Mouse (Mus musculus): ENCODE measurements at regions not wholly inside any gene's neighbourhood (a gene's known extent, or its start where the extent isn't known, plus 50 kb on each side); places are given as distances from the start of the nearest gene placed in this dataset.

- TF ChIP-seq ZMIZ1 (IDR thresholded peaks at IDR 0.05; ENCODE audit: low read depth, low read length) (no peak), MYB (IDR thresholded peaks at IDR 0.05; ENCODE audit: low read depth, low read length) (no peak), SIN3A (IDR thresholded peaks at IDR 0.05; ENCODE audit: low read length) (no peak), CTCF (IDR thresholded peaks at IDR 0.05 in 2 of 3, conservative IDR thresholded peaks at IDR 0.05 in 1 of 3; ENCODE audit: control insufficient read depth in 1 of 3, insufficient read depth in 1 of 3, low read depth in 2 of 3, low read length in 3 of 3, poor library complexity in 1 of 3, severe bottlenecking in 1 of 3) (no peak), MAX (IDR thresholded peaks at IDR 0.05; ENCODE audit: low read length) (no peak), CHD2 (IDR thresholded peaks at IDR 0.05; ENCODE audit: low read length) (no peak), ZKSCAN1 (IDR thresholded peaks at IDR 0.05; ENCODE audit: low read depth, low read length) (no peak), MAFK (IDR thresholded peaks at IDR 0.05; ENCODE audit: borderline replicate concordance, low read depth, low read length) (no peak), TCF12 (IDR thresholded peaks at IDR 0.05; ENCODE audit: low read depth, low read length) (no peak)
- H3K4me3 ChIP-seq (ENCODE audit: control insufficient read depth in 1 of 2, insufficient read depth in 1 of 2, low read depth in 2 of 2, low read length in 2 of 2) = no peak overlapping the region
- no peak overlapping the region for H3K27ac ChIP-seq (ENCODE audit: control insufficient read depth, low read depth, low read length)
- no peak for DNase-seq (ENCODE audit: low read depth, low spot score)
- H3K9ac ChIP-seq (ENCODE audit: control insufficient read depth, low read depth, low read length, poor library complexity, severe bottlenecking) = no peak overlapping the region
- H3K4me1 ChIP-seq (ENCODE audit: control insufficient read depth in 1 of 2, insufficient read depth in 2 of 2, low read length in 2 of 2) = no peaks in the 10 kb centered on the region
- H3K9me3 ChIP-seq (replicated peaks; ENCODE audit: insufficient read depth, low read length) = no peaks in the 10 kb centered on the region
- H3K79me2 ChIP-seq (ENCODE audit: control insufficient read depth, insufficient read depth, low read length, poor library complexity) = no peaks in the 10 kb centered on the region
- no peaks in the 10 kb centered on the region for H3K27me3 ChIP-seq (ENCODE audit: control insufficient read depth in 1 of 2, insufficient read depth in 2 of 2, low read length in 2 of 2)
- no peaks in the 10 kb centered on the region for H3K36me3 ChIP-seq (ENCODE audit: control insufficient read depth in 1 of 2, insufficient read depth in 2 of 2, low read length in 2 of 2)
Measured at GRCm38 (mm10) chr12:59822435-59822834, 602.9 kb upstream of the Fbxo33 start.

GRCm38 (mm10) chr12:59821698-59822097, 602.2 kb upstream of the Fbxo33 start:
- TF ChIP-seq CHD1 (IDR thresholded peaks at IDR 0.05; ENCODE audit: low read depth, low read length) (no peak), KAT2A (conservative IDR thresholded peaks at IDR 0.05; ENCODE audit: low read depth, low read length) (no peak), USF2 (IDR thresholded peaks at IDR 0.05; ENCODE audit: borderline replicate concordance in 1 of 2, insufficient read depth in 1 of 2, low read depth in 1 of 2, low read length in 2 of 2) (no peak), GABPA (IDR thresholded peaks at IDR 0.05; ENCODE audit: low read depth, low read length) (no peak), MYC (IDR thresholded peaks at IDR 0.05; ENCODE audit: low read depth, low read length) (no peak), SIN3A (IDR thresholded peaks at IDR 0.05; ENCODE audit: low read length) (no peak), E2F4 (IDR thresholded peaks at IDR 0.05; ENCODE audit: borderline replicate concordance, low read depth, low read length) (no peak)
- no peak overlapping the region for H3K27ac ChIP-seq (ENCODE audit: control insufficient read depth, low read depth, low read length)
- H3K9ac ChIP-seq (ENCODE audit: control insufficient read depth, low read depth, low read length, poor library complexity, severe bottlenecking) = no peak overlapping the region
- no peak for DNase-seq (ENCODE audit: low read depth, low spot score)
- no peaks in the 10 kb centered on the region for H3K27me3 ChIP-seq (ENCODE audit: control insufficient read depth in 1 of 2, insufficient read depth in 2 of 2, low read length in 2 of 2)
- no peak overlapping the region for H3K4me3 ChIP-seq (ENCODE audit: control insufficient read depth in 1 of 2, insufficient read depth in 1 of 2, low read depth in 2 of 2, low read length in 2 of 2)
- no peaks in the 10 kb centered on the region for H3K36me3 ChIP-seq (ENCODE audit: control insufficient read depth in 1 of 2, insufficient read depth in 2 of 2, low read length in 2 of 2)
- H3K9me3 ChIP-seq (replicated peaks; ENCODE audit: insufficient read depth, low read length) = no peaks in the 10 kb centered on the region
- no peaks in the 10 kb centered on the region for H3K4me1 ChIP-seq (ENCODE audit: control insufficient read depth in 1 of 2, insufficient read depth in 2 of 2, low read length in 2 of 2)
- H3K79me2 ChIP-seq (ENCODE audit: control insufficient read depth, insufficient read depth, low read length, poor library complexity) = no peaks in the 10 kb centered on the region

- no peak for DNase-seq (ENCODE audit: low read depth, low spot score)
- Histone ChIP-seq H3K9ac (ENCODE audit: control insufficient read depth, low read depth, low read length, poor library complexity, severe bottlenecking) (no peak overlapping the region), H3K79me2 (ENCODE audit: control insufficient read depth, insufficient read depth, low read length, poor library complexity) (no peaks in the 10 kb centered on the region), H3K36me3 (ENCODE audit: control insufficient read depth in 1 of 2, insufficient read depth in 2 of 2, low read length in 2 of 2) (no peaks in the 10 kb centered on the region), H3K27me3 (ENCODE audit: control insufficient read depth in 1 of 2, insufficient read depth in 2 of 2, low read length in 2 of 2) (no peaks in the 10 kb centered on the region), H3K4me3 (ENCODE audit: control insufficient read depth in 1 of 2, insufficient read depth in 1 of 2, low read depth in 2 of 2, low read length in 2 of 2) (no peak overlapping the region), H3K9me3 (replicated peaks; ENCODE audit: insufficient read depth, low read length) (no peaks in the 10 kb centered on the region), H3K27ac (ENCODE audit: control insufficient read depth, low read depth, low read length) (no peak overlapping the region), H3K4me1 (ENCODE audit: control insufficient read depth in 1 of 2, insufficient read depth in 2 of 2, low read length in 2 of 2) (no peaks in the 10 kb centered on the region)
- no peak for TF ChIP-seq MAX (IDR thresholded peaks at IDR 0.05; ENCODE audit: low read length)
- TF ChIP-seq ETS1 (IDR thresholded peaks at IDR 0.05; ENCODE audit: low read depth, low read length) = no peak
- TF ChIP-seq MEF2A (IDR thresholded peaks at IDR 0.05; ENCODE audit: extremely low read depth, insufficient replicate concordance, low read depth, low read length, poor library complexity, severe bottlenecking) = no peak
- TF ChIP-seq ELF1 (IDR thresholded peaks at IDR 0.05; ENCODE audit: low read depth, low read length) = no peak
- TF ChIP-seq TBP (IDR thresholded peaks at IDR 0.05; ENCODE audit: low read depth, low read length) = no peak
- TF ChIP-seq CHD1 (IDR thresholded peaks at IDR 0.05; ENCODE audit: low read depth, low read length) = no peak
Measured at GRCm38 (mm10) chr12:59815965-59816364, 596.4 kb upstream of the Fbxo33 start.

Data from MEL (cell line).